Mouse (Mus musculus) embryonic facial prominence, embryonic 15.5 days (tissue): Measurements from ENCODE around the gene Slc24a2. TPM values are rescaled to one million over a fixed set of nuclear protein-coding genes. Genes with fewer than 3 reads are reported as not detected.
A peak's percentile ranks its signal among the peaks of the same experiment; 100 is the strongest.

Experiments
- ATAC-seq: fragments of 200-750 bp; cut with Nextera tagmentation; 2 replicates; pipeline ENCODE4 v1.8.0; 2017; ENCODE audit warnings: low read depth, moderate TSS enrichment; ENCODE audit not compliant: insufficient number of reproducible peaks, low FRiP score, low TSS enrichment
- H3K27ac ChIP-seq: fragments of 300-500 bp; sonication (generic); replicated peaks from 2 replicates; pipeline ENCODE4 v1.5.1; 2015; ENCODE audit warnings: mild to moderate bottlenecking, inconsistent platforms
- H3K27me3 ChIP-seq: fragments of 300-500 bp; sonication (generic); 2 replicates; pipeline ENCODE4 v1.6.1; 2015; ENCODE audit warnings: inconsistent platforms
- H3K36me3 ChIP-seq: fragments of 300-500 bp; sonication (generic); 2 replicates; pipeline ENCODE4 v1.6.1; 2015; ENCODE audit warnings: mild to moderate bottlenecking, inconsistent platforms
- H3K4me1 ChIP-seq: fragments of 300-500 bp; sonication (generic); 2 replicates; pipeline ENCODE4 v1.6.1; 2015; ENCODE audit warnings: inconsistent platforms
- H3K4me2 ChIP-seq: fragments of 300-500 bp; sonication (generic); replicated peaks from 2 replicates; pipeline ENCODE4 v1.6.1; 2015; ENCODE audit warnings: mild to moderate bottlenecking, inconsistent platforms
- H3K4me3 ChIP-seq: fragments of 300-500 bp; sonication (generic); replicated peaks from 2 replicates; pipeline ENCODE4 v1.5.1; 2015; ENCODE audit warnings: mild to moderate bottlenecking, inconsistent platforms
- H3K9ac ChIP-seq: fragments of 300-500 bp; sonication (generic); 2 replicates; pipeline ENCODE4 v1.6.1; 2015; ENCODE audit warnings: inconsistent platforms
- H3K9me3 ChIP-seq: fragments of 300-500 bp; sonication (generic); replicated peaks from 2 replicates; pipeline ENCODE4 v1.6.1; 2016; ENCODE audit warnings: inconsistent platforms
- WGBS: fragments of 180-500 bp; shearing (Covaris S2); methylation state at CpG from one replicate; pipeline ENCODE4 v1.1.7; 2015; 5-methylcytosine and 5-hydroxymethylcytosine counted together
- polyA plus RNA-seq: library from polyadenylated mRNA; unstranded; fragments of >200 nt; fragmentation: Nextera tagmentation; extraction: Ambion mirVana; gene quantifications from 2 replicates; pipeline ENCODE4 v1.2.1, GENCODE M21; 2015

Slc24a2 gene
- polyA plus RNA-seq, 1 experiment from 2014 or later, result 1.3 TPM

DNA sequence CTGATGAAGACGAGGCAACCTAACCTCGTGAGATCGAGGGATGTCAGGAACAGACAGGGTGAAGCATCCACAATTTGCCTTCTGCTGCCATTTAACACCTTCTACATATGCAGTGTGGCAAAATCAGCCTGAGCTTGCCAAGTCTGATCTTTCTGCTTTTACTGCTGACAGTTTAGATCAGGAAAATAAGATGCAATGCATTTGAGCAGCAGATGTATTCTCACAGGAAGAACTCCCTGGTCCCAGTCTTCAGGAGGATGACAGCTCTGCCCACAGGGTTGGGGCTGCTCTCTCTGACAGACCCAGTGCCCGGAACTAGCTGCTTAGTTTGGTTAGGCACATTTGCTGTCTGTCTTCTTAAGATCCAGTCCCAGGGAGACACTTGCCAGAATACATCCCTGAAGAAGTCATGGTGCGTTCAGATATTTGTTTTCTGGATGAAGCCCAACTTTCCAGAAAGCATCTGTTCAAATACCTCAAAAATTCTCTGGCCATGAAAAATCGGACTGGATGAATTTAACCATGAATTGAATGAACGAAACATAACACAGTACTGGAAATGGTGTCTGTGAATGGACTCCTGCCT lies 188.8 kb downstream of the Slc24a2 start:
- Histone ChIP-seq H3K36me3 (no peaks in the 10 kb centered on the region), H3K9me3 (no peaks in the 10 kb centered on the region), H3K4me3 (no peak overlapping the region), H3K9ac (no peak overlapping the region), H3K4me2 (no peak overlapping the region), H3K27ac (no peak overlapping the region), H3K4me1 (peaks cover 11% of the 10 kb centered on the region), H3K27me3 (no peaks in the 10 kb centered on the region)
- 40% methylated on average over 7 of the region's 7 CpGs for WGBS
- peak; percentile 64; the same call in 1 of the 2 replicates for ATAC-seq

GRCm38 (mm10) chr4:87037592-87037991 lies 192.7 kb downstream of the Slc24a2 start:
- Histone ChIP-seq H3K9me3 (no peaks in the 10 kb centered on the region), H3K4me1 (peaks cover 11% of the 10 kb centered on the region), H3K27ac (no peak overlapping the region), H3K27me3 (no peaks in the 10 kb centered on the region), H3K4me3 (no peak overlapping the region), H3K36me3 (no peaks in the 10 kb centered on the region), H3K9ac (no peak overlapping the region), H3K4me2 (no peak overlapping the region)
- ATAC-seq, result no peak
- 64% methylated on average over 4 of the region's 4 CpGs for WGBS

- Histone ChIP-seq H3K4me1 (peaks cover 5% of the 10 kb centered on the region; the same call in 1 of the 2 replicates), H3K9ac (no peak overlapping the region), H3K27ac (no peak overlapping the region), H3K27me3 (no peaks in the 10 kb centered on the region), H3K36me3 (no peaks in the 10 kb centered on the region), H3K9me3 (no peaks in the 10 kb centered on the region), H3K4me3 (no peak overlapping the region), H3K4me2 (no peak overlapping the region)
- 68% methylated on average over 5 of the region's 5 CpGs for WGBS
- ATAC-seq, result no peak
Observed at GRCm38 (mm10) chr4:87036507-87036906, 193.8 kb downstream of the Slc24a2 start.

- no peak overlapping the region for H3K9ac ChIP-seq
- no peak overlapping the region for H3K4me3 ChIP-seq
- ATAC-seq, result no peak
- H3K27ac ChIP-seq, result no peak overlapping the region
- H3K4me2 ChIP-seq, result no peak overlapping the region
- H3K27me3 ChIP-seq, result no peaks in the 10 kb centered on the region
- no peaks in the 10 kb centered on the region for H3K4me1 ChIP-seq
- 89% methylated on average over 10 of the region's 10 CpGs for WGBS
- no peaks in the 10 kb centered on the region for H3K36me3 ChIP-seq
- H3K9me3 ChIP-seq, result no peaks in the 10 kb centered on the region
Observed at GRCm38 (mm10) chr4:87035701-87036100, 194.6 kb downstream of the Slc24a2 start.

DNA sequence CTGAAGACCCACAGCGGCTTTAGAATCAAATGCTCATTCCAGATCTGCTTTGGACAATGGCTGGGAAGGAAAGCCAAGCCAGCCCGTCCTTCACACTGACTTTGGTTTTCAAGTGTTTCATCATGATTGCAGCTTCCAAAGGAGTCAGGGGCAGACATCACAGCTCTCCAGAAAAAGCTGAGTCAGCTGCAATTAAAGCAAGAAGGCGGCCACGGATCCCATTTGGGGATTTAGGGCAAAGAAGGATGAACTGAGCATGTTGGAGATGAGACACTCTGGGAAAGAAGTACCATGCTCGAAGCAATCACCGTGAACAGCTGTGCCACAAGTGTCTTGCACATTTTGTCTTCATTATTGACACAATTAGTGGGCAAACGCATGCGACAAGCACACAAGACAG lies 197.6 kb downstream of the Slc24a2 start:
- H3K4me3 ChIP-seq, result no peak overlapping the region
- H3K27ac ChIP-seq, result no peak overlapping the region
- 69% methylated on average over 8 of the region's 8 CpGs for WGBS
- no peak for ATAC-seq
- no peak overlapping the region for H3K9ac ChIP-seq
- H3K4me1 ChIP-seq, result no peaks in the 10 kb centered on the region
- no peak overlapping the region for H3K4me2 ChIP-seq
- H3K9me3 ChIP-seq, result no peaks in the 10 kb centered on the region
- H3K36me3 ChIP-seq, result no peaks in the 10 kb centered on the region
- no peaks in the 10 kb centered on the region for H3K27me3 ChIP-seq

DNA sequence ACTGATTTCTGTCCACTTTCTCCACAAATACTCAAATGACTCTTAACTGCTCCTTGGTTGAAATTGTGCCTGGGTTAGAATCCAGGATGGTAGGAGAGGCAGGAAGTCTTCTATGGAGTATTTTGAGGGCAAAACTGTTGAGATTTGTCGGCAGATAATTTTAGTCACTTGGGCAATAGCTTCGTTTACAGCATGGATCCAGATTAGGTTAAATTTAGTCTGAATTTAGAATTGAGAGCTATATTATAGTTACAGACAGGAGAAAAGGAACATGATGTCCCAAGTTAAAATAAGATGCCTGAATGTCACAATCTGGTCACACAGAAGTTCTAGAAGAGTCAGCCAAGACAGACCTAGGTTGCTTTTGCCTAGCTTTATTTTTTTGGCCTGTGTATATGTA lies 199.2 kb downstream of the Slc24a2 start:
- Histone ChIP-seq H3K27me3 (no peaks in the 10 kb centered on the region), H3K9ac (no peak overlapping the region), H3K9me3 (no peaks in the 10 kb centered on the region), H3K4me3 (no peak overlapping the region), H3K27ac (no peak overlapping the region), H3K4me2 (no peak overlapping the region), H3K36me3 (no peaks in the 10 kb centered on the region), H3K4me1 (no peaks in the 10 kb centered on the region)
- ATAC-seq, result no peak
- 87% methylated on average over 2 of the region's 2 CpGs for WGBS

- Histone ChIP-seq H3K9ac (no peak overlapping the region), H3K27ac (no peak overlapping the region), H3K36me3 (no peaks in the 10 kb centered on the region), H3K9me3 (no peaks in the 10 kb centered on the region), H3K4me2 (no peak overlapping the region), H3K4me3 (no peak overlapping the region), H3K27me3 (no peaks in the 10 kb centered on the region), H3K4me1 (no peaks in the 10 kb centered on the region)
- 0 out of 2 replicates have a peak, but pooled peaks have one; percentile 43 for ATAC-seq
- WGBS, result 69% methylated on average over 14 of the region's 14 CpGs
Observed at GRCm38 (mm10) chr4:87026311-87027151, 203.7 kb downstream of the Slc24a2 start.

GRCm38 (mm10) chr4:87024556-87024955 lies 205.7 kb downstream of the Slc24a2 start:
- ATAC-seq, result no peak
- 57% methylated on average over 8 of the region's 8 CpGs for WGBS
- H3K27me3 ChIP-seq, result no peaks in the 10 kb centered on the region

GRCm38 (mm10) chr4:87021542-87021941 lies 208.7 kb downstream of the Slc24a2 start:
- Histone ChIP-seq H3K4me2 (no peak overlapping the region), H3K4me1 (no peaks in the 10 kb centered on the region), H3K4me3 (no peak overlapping the region), H3K27me3 (no peaks in the 10 kb centered on the region), H3K36me3 (no peaks in the 10 kb centered on the region), H3K27ac (no peak overlapping the region), H3K9ac (no peak overlapping the region), H3K9me3 (no peaks in the 10 kb centered on the region)
- ATAC-seq, result no peak
- 68% methylated on average over 3 of the region's 3 CpGs for WGBS

More at GRCm38 (mm10) chr4:87024556-87024955, 205.7 kb downstream of the Slc24a2 start:
- Histone ChIP-seq H3K9ac (no peak overlapping the region), H3K4me1 (no peaks in the 10 kb centered on the region), H3K36me3 (no peaks in the 10 kb centered on the region), H3K4me2 (no peak overlapping the region), H3K27ac (no peak overlapping the region), H3K4me3 (no peak overlapping the region), H3K9me3 (no peaks in the 10 kb centered on the region)

GRCm38 (mm10) chr4:87019486-87020105 lies 210.7 kb downstream of the Slc24a2 start:
- Histone ChIP-seq H3K36me3 (no peaks in the 10 kb centered on the region), H3K4me3 (no peak overlapping the region), H3K9me3 (no peaks in the 10 kb centered on the region), H3K27me3 (no peaks in the 10 kb centered on the region), H3K4me2 (no peak overlapping the region), H3K27ac (no peak overlapping the region), H3K4me1 (no peaks in the 10 kb centered on the region), H3K9ac (no peak overlapping the region)
- no peak for ATAC-seq
- 61% methylated on average over 13 of the region's 13 CpGs for WGBS
